ENCODE assay signal across 31 mouse cellular contexts in the genomic region with DNA sequence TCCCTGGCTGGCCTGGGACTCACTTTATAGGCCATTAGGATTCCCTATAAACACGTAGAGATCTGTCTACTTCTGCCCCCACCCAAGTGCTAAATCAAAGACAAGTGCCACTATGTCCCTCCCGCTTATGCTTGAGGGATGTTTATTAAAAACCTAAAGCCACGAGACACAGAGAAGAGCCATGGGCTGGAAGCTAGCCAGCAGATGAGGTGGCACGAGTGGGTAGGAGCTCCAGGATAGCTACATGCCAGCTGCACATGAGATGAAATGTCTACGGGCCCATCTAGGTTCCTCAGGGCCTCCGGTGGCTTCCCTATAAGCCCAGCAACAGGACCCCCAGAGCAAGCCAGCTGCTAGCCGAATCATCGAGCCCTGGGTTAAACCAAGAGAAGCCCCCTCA. TPM values are rescaled to one million over a fixed set of nuclear protein-coding genes. Genes with fewer than 3 reads are reported as not detected.
DNase-seq lines count a peak whose midpoint lies in the region; ATAC-seq and TF ChIP-seq lines count a peak whose summit lies in the region.
"Had no signal": no experiment of that assay in that cellular context is flagged by ENCODE, and none has a peak within 500 bp of the region (broad histone marks: within the 10 kb centered on the region; RNA-seq: fewer than 3 reads in every experiment).

No protein-coding gene starts in this region.

- no peak overlapping the region for H3K4me3 ChIP-seq in left cerebral cortex, adult 2 months
- no peak overlapping the region for H3K4me3 ChIP-seq in forebrain, embryonic 12.5 days (replicated peaks)
- no peak overlapping the region for H3K4me3 ChIP-seq in forebrain, embryonic 14.5 days (ENCODE audit: low read depth, low read length)
- H3K4me3 ChIP-seq: embryonic facial prominence, embryonic 13.5 days; forebrain, embryonic 10.5 days; gastrocnemius, adult 2 months; hindbrain, embryonic 13.5 days; liver, embryonic 12.5 days; midbrain, embryonic 12.5 days; neural tube, embryonic 13.5 days had no signal

- H3K27ac ChIP-seq in left cerebral cortex, adult 2 months: 0 out of 2 replicates have a peak overlapping the region, but pooled peaks have one; percentile 7
- H3K27ac ChIP-seq in forebrain, embryonic 12.5 days: no peak overlapping the region
- H3K27ac ChIP-seq in forebrain, embryonic 14.5 days (ENCODE audit: low read depth, low read length): no peak overlapping the region
- H3K27ac ChIP-seq: embryonic facial prominence, embryonic 13.5 days; forebrain, embryonic 10.5 days; gastrocnemius, adult 2 months; hindbrain, embryonic 13.5 days; kidney, postnatal 0 days; liver, embryonic 12.5 days; midbrain, embryonic 12.5 days; neural tube, embryonic 13.5 days had no signal

- H3K9me3 ChIP-seq in forebrain, embryonic 12.5 days: no peaks in the 10 kb centered on the region
- H3K9me3 ChIP-seq in forebrain, embryonic 14.5 days (replicated peaks; ENCODE audit: control insufficient read depth, low read length): no peaks in the 10 kb centered on the region
- H3K9me3 ChIP-seq: embryonic facial prominence, embryonic 13.5 days; forebrain, embryonic 10.5 days; G1E; hindbrain, embryonic 13.5 days; liver, embryonic 12.5 days; midbrain, embryonic 12.5 days; neural tube, embryonic 13.5 days had no signal

- H3K4me1 ChIP-seq in forebrain, embryonic 12.5 days: no peaks in the 10 kb centered on the region
- H3K4me1 ChIP-seq in forebrain, embryonic 14.5 days (ENCODE audit: control insufficient read depth, insufficient read depth, low read length): no peaks in the 10 kb centered on the region
- H3K4me1 ChIP-seq: midbrain, embryonic 12.5 days had no signal

- WGBS in forebrain, embryonic 12.5 days: 87% methylated on average over 8 of the region's 8 CpGs
- 82% methylated on average over 8 of the region's 8 CpGs for WGBS in forebrain, embryonic 14.5 days

- intact Hi-C loops in left cerebral cortex, adult 2 months (cut with DNase I): no loop called here
- intact Hi-C loops in left cerebral cortex, postnatal 4 days (cut with DNase I): no loop called here

- no peaks in the 10 kb centered on the region for H3K36me3 ChIP-seq in forebrain, embryonic 12.5 days (replicated peaks)
- no peaks in the 10 kb centered on the region for H3K36me3 ChIP-seq in forebrain, embryonic 14.5 days (ENCODE audit: control insufficient read depth, insufficient read depth, low read length)
- H3K36me3 ChIP-seq: embryonic facial prominence, embryonic 13.5 days; forebrain, embryonic 10.5 days; G1E; liver, embryonic 12.5 days; midbrain, embryonic 12.5 days; neural tube, embryonic 13.5 days had no signal

- ATAC-seq in frontal cortex, adult (ENCODE audit: low TSS enrichment): peak; percentile 46; the same call in 1 of the 2 replicates
- no peak for ATAC-seq in forebrain, embryonic 12.5 days (ENCODE audit: low FRiP score)
- ATAC-seq in forebrain, embryonic 14.5 days: no peak
- ATAC-seq: forebrain, postnatal 0 days; intestine, embryonic 16.5 days; liver, embryonic 12.5 days; liver, postnatal 0 days had no signal

- H3K9ac ChIP-seq in forebrain, embryonic 12.5 days: no peak overlapping the region
- H3K9ac ChIP-seq in forebrain, embryonic 14.5 days (ENCODE audit: low read length): no peak overlapping the region
- H3K9ac ChIP-seq: embryonic facial prominence, embryonic 13.5 days; forebrain, postnatal 0 days; hindbrain, embryonic 13.5 days; liver, embryonic 12.5 days; liver, postnatal 0 days; midbrain, embryonic 12.5 days; neural tube, embryonic 13.5 days had no signal

- TF ChIP-seq CTCF in left cerebral cortex, adult 2 months (IDR thresholded peaks at IDR 0.05): no peak

- no peak for DNase-seq in frontal cortex, postnatal 14 days (ENCODE audit: low spot score in 2 of 2)
- peak; percentile 57 to 59 for DNase-seq in left cerebral cortex, adult 2 months (ENCODE audit: extremely low spot score in 1 of 2, low spot score in 2 of 2)
- DNase-seq in left cerebral cortex, postnatal 4 days: no peak
- peak; percentile 72 for DNase-seq in right cerebral cortex, postnatal 14 days
- DNase-seq in forebrain, embryonic 14.5 days (ENCODE audit: low spot score): no peak
- DNase-seq: adrenal gland, postnatal 10 days; cerebellum, adult 11-12 months; cerebellum, adult 9-11 months; forebrain, postnatal 0 days; gastrocnemius, adult 2 months; gastrocnemius, postnatal 36 days; heart, adult 18-20 months; heart, postnatal 36 days; kidney, adult 8-10 months; kidney, postnatal 4 days; layer of hippocampus, adult 9-11 months; liver, postnatal 0 days; lung, postnatal 36 days; thymus, postnatal 4 days had no signal

- peaks cover 4% of the 10 kb centered on the region; the same call in 1 of the 2 replicates for H3K27me3 ChIP-seq in forebrain, embryonic 12.5 days
- no peaks in the 10 kb centered on the region for H3K27me3 ChIP-seq in forebrain, embryonic 14.5 days (replicated peaks; ENCODE audit: control insufficient read depth, insufficient read depth, low read length)
- H3K27me3 ChIP-seq: embryonic facial prominence, embryonic 13.5 days; hindbrain, embryonic 13.5 days; liver, embryonic 12.5 days; midbrain, embryonic 12.5 days; neural tube, embryonic 13.5 days had no signal

- H3K4me2 ChIP-seq in forebrain, embryonic 12.5 days: no peak overlapping the region
- no peak overlapping the region for H3K4me2 ChIP-seq in forebrain, embryonic 14.5 days (ENCODE audit: low read length)
- H3K4me2 ChIP-seq: embryonic facial prominence, embryonic 13.5 days; heart, embryonic 11.5 days; hindbrain, embryonic 13.5 days; liver, embryonic 12.5 days; midbrain, embryonic 12.5 days; neural tube, embryonic 13.5 days had no signal

RNA-seq across cellular contexts. Expression of gene Get4, which starts 25.2 kb away (rescaled TPM):
- 10 to 100 TPM; 44.8 to 48.9 TPM for total RNA-seq in left cerebral cortex, adult 2 months (2021)
- total RNA-seq in left cerebral cortex, postnatal 4 days (2021): 10 to 100 TPM; 54.8 to 59.8 TPM
- 138 and 141 TPM in 2 replicates for polyA plus RNA-seq in forebrain, embryonic 12.5 days (2016; fragmentation: Nextera tagmentation; extraction: Ambion mirVana)
- 114 and 125 TPM in 2 replicates for polyA plus RNA-seq in forebrain, embryonic 14.5 days (2014; fragmentation: Nextera tagmentation; extraction: Ambion mirVana)

RNA-seq across cellular contexts. Expression of gene Adap1, which starts 48.1 kb away (rescaled TPM):
- total RNA-seq in left cerebral cortex, adult 2 months (2021): 100 to 1,000 TPM; 242 to 256 TPM
- 100 to 1,000 TPM; 219 to 247 TPM for total RNA-seq in left cerebral cortex, postnatal 4 days (2021)
- polyA plus RNA-seq in forebrain, embryonic 12.5 days (2016; fragmentation: Nextera tagmentation; extraction: Ambion mirVana): 2.3 and 3.3 TPM in 2 replicates
- 12.8 and 21.6 TPM in 2 replicates for polyA plus RNA-seq in forebrain, embryonic 14.5 days (2014; fragmentation: Nextera tagmentation; extraction: Ambion mirVana)

Comparison
In these comparisons a context has a peak if more than half of its experiments do, and no peak if none do; other contexts are left out.
1. DNase-seq: peak in left cerebral cortex, adult 2 months (2 of 2) and right cerebral cortex, postnatal 14 days (single experiment); none in frontal cortex, postnatal 14 days (0 of 2), left cerebral cortex, postnatal 4 days (single experiment) and forebrain, embryonic 14.5 days (single experiment).